Mouse (Mus musculus) heart, adult 2 months (tissue): ENCODE data around the gene Map3k7cl.

Experiments used
- CTCF ChIP-seq: fragments of 200-600 bp; IDR thresholded peaks from 2 replicates; pipeline ENCODE4 v1.8.1; 2022; ENCODE audit warnings: antibody characterized with exemption, mild to moderate bottlenecking, moderate library complexity
- EP300 ChIP-seq: fragments of 200-500 bp; IDR thresholded peaks from 2 replicates; pipeline ENCODE4 v1.6.1; 2011; ENCODE audit warnings: low read depth, low read length, control low read depth; ENCODE audit not compliant: insufficient read depth
- POLR2A ChIP-seq: fragments of 200-500 bp; IDR thresholded peaks from 2 replicates; pipeline ENCODE4 v1.6.1; 2011; ENCODE audit warnings: mild to moderate bottlenecking, low read depth, low read length, control low read depth; ENCODE audit not compliant: insufficient read depth

DNA sequence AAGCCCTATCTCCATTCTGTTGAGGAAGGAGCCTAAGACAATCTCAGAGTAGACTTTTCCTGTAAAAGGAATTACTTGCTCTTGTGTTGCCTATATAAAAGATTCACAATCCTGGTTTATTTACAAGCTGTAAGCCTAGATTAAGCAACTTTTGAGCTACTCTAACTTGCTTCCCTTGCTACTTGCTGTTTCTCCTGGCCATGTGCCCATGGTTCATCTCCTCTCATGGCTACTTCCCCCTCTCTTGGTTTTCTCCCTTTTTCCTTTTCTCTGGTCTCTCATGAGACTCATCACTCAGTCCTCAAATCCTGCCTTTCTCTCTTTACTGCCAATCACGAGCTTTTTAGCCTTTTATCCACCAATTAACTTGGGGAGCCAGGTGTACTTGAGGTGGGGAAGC, 85.0 kb downstream of the Map3k7cl start:
- TF ChIP-seq EP300: no peak
- TF ChIP-seq CTCF: no peak
- TF ChIP-seq POLR2A: no peak
